Mouse (Mus musculus): ENCODE results near the gene Cfap99. TPM values are rescaled to one million over a fixed set of nuclear protein-coding genes. Genes with fewer than 3 reads are reported as not detected.

The Cfap99 gene
- polyA plus RNA-seq (2017; shearing (Covaris generic)), result not detected

DNA sequence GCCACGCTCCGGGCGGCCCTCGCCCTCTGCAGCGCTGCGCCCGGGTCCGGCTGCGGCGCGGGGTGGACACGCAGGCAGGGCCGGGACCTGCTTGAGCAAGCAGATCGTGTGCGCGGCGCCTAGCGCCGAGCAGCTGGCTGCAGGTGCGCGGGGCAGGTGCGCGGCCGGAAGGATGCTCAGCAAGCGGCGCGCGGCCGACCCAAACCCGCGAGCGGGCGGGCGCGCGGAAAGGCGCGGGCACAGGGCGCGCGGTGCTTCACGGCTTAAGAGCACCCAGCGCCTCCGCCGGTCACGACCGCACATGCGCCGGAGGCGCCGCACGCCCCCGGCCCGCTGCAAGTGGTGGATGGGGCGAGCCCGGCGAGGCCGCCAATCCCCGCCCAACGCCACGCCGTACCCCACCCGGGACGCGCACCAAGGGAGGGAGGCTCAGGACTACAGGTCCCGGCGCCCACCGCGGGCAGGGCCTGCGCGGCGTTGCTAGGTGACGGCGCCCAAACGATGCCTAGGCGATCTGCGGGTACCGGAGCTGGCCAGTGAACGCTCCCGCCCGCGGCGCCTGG is at the start of gene Cfap99, which contains the start of gene Zfyve28:
Gene Cfap99 (plus strand): TSS at position 447 of the 563 bp plus-strand sequence.
Gene Zfyve28 (minus strand): TSS at position 296 of the 563 bp plus-strand sequence.
- ATAC-seq, result peak; percentile 60

DNA sequence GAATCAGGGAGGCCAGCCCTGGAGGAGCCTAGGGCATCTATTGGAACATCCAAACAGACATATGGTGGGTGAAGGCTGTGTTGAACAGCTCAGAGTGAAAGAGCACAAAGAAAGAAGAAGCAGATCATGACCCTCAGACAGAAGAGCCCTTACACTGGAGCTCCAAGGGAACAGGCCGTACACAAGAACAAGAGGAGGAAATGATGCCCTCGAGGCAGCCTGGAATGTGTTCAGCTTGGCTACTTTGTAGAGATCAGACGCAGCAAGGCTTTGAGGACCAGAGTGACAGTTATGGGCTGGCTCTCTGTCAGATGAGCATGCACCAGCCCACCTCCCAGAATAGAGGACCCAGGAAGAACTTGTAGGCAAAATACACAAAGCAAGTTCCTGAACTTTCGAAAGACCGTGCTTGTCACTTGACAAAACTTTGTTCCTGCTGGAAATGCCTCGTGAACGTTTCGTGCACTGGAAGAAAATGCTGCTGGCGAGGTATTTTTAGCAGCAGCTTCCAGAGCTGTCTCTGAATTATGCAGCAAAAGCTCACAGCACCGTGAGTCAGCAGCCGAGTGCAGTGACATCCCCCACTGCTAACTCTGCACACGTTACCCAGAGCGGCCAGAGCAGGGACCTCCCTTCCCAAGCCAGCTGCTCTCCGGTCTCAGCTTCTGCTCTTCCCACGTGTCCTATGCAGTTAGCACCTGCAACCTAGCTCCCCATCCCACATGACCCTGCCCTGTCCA is 46.0 kb upstream of the Cfap99 start:
- ATAC-seq, result no peak

DNA sequence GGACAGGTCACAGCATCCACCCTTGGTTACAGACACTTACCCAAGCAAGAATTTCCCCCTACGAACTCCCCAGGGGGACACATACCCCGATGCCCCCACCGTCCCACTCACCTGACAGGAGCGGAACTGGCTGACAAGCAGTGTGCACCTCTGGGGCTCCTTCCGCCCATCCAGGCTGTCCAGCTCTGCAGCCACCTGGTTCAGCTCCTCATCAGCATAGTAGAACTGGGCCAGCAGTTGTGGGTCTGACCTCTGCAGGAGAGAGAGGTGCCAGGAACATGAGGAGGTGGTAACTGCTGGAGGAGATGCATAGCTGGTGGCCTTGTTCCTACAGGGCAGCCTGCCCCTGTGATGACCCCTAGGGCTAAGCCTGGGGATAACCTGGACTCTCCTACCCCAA is 45.3 kb upstream of the Cfap99 start:
- ATAC-seq, result no peak

DNA sequence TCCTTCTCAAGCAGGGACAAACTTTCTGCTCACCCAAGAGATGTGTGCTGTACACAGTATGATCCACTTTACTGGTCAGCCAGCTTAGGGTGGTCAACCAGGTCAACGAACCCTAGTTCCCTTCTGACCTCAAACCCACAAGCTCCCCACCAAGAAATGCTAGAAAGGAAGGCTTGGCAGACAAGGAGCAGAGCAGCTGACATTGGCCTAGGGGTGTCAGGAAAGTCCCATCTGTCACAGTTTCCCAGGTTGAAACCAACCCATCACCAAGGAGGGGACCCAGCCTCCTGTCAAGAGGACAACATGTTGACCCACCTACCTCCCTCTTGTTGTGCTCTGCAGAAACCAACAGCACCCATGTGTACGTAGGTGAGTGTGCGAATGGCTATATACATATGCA is 42.0 kb upstream of the Cfap99 start:
- ATAC-seq, result no peak

DNA sequence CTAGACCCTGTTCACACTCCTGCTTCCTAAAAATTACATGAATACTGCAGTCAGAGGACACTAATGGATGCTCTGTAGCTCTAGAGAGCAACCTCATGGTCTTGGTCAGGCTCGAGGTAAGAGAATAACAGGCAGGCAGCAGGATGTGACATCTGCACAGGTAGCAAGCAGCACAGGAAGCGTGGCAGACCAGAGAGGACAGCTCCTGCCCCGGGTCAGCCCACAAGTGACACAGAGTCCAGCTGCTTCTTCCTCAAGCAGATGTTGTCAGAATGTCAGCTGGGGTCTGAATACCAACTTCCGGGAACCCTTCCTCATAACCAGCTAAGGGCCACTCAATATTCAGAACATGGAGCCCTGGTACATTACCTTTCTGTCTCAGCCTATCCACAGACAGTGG is 39.3 kb upstream of the Cfap99 start:
- peak; percentile 23 for ATAC-seq

DNA sequence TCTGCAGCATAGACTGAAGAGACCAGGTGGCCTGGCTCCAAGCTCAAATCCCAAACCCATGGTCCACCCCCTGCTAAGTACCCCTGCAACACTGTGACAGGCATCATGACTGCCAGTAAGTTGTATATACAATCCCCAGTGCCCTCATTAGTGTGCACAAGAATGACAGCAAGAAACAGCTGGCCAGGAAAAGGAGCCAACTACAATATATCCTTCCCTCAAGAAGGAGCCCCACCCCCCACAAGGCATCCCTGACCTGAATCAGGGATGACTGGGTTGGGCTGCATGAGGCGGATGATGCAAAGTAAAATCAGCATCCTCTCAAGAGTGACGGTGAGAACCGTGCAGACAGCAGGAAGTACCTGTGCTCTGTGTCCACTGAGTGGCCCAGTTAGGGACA is 38.3 kb upstream of the Cfap99 start:
- no peak for ATAC-seq

DNA sequence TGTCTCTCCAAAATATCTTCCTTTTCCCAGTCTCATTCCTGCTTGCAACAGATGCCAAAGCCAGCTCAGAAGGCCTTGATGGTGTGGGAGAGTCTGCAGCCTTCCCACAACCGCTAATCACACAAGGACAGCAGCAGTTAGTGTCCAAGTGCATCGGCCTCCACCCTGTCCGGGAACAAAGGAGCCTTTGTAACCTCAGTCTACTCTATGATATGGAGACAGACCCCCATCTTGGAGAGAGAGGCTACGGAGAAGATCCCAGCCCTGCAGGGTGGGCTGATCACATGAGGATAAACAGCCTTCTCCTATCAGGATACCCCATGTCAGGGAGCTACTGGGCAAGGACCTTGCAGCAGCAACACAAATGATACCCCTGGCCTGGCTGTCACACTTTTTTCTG is 36.6 kb upstream of the Cfap99 start:
- no peak for ATAC-seq

DNA sequence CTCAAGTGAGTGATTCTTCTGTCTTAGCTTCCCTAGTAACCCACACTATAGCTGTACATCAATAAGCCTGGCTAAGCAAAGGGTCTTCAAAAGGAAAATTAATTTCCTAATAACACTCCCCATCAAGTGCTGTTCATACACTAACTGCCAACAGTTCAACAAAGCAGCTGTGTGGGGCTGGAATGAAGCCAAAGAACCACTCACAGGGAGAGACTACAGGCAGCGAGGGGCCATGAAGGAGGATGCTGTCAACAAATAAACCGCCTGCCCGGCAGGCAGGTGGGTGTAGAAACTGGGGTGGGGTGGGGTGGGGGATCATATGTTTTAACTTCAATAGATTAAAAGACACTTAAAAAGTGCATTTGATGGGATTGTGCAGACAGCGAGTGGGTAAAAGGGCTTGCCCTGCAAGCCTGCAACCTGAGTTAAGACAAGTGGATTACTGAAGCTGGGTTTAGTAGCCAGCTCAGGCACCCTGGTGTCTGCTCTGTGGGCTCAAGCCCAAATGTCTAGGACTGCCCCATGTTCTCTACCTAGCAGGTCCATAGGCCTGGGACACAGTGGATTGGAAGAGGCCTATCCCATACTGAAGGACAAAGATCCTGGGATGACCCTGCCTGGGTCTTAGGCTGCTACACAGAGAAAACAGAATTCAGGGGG is 36.0 kb upstream of the Cfap99 start:
- no peak for ATAC-seq

DNA sequence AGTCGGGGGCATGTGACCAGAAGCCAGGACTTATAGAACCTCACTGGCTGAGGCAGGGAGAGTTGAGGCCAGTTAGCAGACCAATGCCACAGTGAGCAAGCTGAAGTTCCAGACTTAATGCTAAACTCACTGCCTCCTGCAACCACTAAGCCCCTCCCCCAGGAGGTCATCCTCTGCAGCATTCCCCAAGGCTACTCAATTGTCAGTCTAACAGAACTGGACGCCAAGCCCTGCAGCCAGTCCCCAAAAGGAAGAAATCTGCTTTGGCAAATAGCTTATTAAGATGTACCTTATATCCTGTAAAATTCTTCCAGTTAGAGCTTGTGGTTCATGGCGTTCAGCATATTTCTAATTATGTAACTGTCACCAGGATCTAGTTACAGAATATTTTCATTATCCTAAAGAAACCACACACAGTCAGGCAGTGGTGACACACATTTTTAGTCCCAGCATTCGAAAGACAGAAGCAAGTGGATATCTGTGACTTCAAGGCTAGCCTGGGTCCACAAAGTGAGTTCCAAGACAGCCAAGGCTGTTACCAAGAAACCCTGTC is 35.4 kb upstream of the Cfap99 start:
- no peak for ATAC-seq

DNA sequence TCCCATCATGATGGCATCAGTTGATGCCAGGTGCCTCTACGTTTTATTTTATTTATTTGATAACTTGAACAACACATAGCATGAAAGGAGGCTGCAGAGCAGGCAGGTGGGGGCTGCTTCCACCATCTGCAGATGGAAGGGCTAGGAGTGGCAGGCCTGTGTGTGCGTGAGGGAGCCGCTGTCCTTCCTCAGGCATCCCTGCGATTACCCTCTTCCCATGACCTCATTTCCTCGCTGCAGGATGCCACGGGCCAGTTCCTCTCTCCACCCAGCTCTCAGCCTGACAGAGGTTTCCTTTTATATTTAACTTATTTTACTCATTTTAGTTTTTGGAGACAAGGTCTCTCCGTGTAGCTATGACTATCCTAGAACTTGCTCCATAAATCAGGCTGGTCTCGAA is 34.1 kb upstream of the Cfap99 start:
- no peak for ATAC-seq

DNA sequence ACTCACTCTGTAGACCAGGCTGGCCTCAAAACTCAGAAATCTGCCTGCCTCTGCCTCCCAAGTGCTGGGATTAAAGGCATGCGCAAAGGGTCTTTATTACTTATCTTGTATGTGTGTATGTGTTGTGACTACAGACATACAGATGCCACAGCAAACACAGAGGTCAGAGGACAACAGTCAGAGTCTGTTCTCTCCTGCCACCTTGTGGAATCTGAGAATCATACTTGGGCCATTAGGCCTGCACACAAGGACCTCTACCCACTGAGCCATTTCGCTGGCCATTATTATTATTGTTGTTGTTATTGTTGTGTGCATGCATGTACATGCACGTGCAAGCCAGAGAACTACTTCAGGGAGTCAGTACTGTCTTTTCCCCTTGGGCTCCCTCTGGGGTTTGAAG is 33.2 kb upstream of the Cfap99 start:
- ATAC-seq, result peak; percentile 32

DNA sequence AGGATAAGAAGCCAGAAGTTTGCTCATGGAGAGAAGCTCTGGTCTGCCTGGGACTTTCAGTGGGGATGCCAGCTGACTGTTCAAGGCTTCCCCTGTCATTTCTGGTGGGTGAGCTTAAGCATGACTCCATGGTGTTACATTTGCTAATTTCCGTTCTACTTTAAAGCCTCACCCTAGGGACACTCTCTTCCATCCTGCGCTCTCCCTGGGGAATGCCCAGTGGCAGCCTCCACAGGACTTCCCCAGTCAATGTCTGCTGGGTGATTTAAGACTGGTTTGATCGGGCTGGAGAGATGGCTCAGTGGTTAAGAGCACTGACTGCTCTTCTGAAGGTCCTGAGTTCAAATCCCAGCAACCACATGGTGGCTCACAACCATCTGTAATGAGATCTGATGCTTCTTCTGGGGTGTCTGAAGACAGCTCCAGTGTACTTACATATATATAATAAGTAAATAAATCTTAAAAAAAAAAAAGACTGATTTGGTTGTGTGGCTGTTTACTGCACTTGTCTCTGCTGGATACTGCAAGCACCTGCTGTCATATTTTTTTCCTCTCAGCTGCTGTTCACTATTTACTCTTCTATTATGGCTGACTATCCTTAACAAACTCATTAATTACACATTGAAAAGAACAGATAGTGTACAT is 29.1 kb upstream of the Cfap99 start:
- ATAC-seq, result no peak

DNA sequence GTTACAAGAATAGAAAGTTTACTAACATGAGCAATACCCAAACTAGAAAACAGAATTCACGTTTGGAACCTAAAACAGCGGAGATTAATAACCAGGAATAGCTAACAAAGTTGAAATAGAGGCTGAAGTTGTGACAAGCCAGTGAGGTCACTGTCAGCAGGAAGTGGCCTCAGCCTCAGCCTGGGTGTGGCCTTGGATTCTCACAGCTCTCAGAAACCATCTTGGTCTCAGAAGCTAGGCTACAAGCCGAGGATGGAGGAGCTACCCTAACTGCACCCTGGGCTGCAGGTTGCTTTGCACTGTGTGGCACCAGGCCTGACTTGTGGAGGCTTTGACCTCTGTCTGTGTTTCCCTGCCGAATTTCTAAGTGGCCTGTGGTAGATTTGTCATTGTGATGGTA is 22.3 kb upstream of the Cfap99 start:
- ATAC-seq, result no peak

DNA sequence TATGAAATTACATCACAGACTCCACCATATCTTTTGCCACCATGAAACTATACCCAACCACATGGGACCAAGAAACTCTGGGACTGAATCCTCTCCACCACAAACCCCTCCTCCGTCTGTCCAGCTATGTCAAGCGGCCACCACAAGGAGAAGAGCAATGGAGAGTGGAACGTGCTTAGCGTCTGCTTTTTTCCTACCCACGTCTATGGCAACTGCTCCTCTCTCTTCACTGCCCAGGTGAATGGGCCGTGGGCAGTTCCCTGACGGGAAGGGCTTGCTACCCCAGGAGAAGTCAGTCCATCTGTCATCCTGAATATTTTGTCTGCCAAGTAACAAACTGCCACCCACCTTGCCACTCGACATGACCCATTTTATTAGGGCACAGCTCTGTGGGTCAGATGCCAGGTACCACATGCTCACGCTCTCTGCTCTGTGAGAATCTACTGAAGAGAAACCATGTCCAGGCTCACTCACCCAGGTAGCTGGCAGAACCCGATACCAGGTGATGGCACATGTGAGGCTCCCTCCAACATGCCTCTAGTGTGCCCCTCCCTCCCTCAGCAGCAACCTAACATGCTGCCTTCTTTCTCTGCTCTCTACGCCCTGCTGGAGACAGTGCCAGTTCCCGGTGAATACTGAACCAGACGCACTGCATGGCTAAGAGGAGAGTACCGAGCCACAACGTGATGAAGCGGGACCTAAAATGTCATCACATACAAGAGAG is 19.0 kb upstream of the Cfap99 start:
- ATAC-seq, result no peak

DNA sequence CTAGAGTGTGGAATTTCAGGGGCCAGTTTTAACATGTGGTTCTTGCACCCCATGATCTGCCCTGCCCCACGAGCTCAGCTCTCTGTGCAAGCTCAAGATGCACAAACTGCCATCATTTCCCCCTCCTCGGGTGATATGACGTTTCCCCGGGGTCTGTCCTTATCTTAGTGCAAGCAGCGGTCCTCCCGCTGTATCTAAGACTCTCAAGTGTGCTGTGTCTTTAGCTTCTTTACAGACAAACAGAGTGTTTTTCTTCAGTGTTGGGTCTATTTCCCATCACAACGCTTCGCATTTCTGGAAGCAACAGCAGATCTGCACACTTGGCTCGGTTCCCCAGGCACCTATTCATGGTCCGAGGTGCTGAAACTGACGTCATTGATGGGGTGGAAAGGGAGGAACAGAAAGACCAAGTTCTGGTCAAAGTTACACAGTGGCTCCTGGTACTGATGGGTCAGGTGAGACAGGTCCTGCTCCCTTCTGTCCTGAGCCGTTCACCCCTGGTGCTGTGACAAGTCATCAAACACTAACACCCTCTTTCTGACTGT is 18.4 kb upstream of the Cfap99 start:
- no peak for ATAC-seq

DNA sequence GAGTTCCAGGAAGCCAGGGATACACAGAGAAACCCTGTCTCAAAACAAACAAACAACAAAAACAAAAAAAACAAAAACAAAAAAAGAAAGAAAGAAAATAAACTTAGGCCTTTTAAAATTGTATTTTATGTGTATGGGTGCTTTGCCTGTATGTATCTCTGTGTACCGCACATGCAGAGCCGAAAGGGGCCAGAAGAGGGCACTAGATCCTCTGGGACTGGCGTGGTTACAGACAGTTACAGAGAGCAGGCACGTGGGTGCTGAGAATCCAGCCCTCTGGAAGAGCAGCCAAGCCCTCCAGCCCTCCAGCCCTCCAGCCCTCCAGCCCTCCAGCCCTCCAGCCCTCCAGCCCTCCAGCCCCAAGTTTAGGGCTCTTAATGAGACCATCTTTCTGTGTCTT is 16.7 kb upstream of the Cfap99 start:
- no peak for ATAC-seq

DNA sequence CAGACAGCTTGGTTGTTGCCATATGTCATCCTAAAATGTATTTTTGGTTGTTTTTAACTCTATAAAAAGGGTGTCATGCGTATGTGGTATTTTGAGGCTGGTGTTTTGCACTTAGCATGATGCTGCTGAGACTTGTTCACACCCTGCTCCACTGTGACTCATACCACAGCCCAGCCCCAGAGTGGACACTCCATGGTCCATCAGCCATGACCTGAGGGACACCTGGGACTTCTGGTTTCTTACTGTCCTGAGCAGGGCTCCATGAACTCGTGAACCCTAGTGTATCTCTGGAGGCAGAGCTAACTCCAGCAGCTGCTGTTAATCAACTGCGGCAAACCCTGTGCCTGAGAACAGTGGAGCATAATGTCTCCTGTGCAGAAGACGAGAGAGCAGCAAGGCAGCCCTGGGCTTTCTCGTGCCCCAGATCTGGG is 15.1 kb upstream of the Cfap99 start:
- no peak for ATAC-seq

DNA sequence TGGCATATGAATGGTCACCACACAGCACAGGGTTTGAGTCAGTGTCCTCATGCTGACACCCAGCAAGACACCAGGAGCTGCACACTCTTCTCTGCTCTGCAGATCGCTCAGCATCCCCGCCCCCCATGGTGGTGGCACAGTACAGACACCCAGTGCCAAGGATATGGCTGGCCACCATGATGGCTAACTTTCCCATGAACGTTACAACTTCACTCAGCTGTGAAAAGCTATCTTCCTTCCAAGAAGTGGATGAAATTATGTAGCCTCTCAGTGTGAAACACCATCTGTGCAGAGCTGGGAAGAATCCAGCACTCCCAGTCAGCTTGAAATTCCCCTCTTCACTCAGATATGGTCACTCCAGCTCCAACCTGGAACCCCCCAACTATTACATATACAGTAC is 14.1 kb upstream of the Cfap99 start:
- ATAC-seq, result no peak

DNA sequence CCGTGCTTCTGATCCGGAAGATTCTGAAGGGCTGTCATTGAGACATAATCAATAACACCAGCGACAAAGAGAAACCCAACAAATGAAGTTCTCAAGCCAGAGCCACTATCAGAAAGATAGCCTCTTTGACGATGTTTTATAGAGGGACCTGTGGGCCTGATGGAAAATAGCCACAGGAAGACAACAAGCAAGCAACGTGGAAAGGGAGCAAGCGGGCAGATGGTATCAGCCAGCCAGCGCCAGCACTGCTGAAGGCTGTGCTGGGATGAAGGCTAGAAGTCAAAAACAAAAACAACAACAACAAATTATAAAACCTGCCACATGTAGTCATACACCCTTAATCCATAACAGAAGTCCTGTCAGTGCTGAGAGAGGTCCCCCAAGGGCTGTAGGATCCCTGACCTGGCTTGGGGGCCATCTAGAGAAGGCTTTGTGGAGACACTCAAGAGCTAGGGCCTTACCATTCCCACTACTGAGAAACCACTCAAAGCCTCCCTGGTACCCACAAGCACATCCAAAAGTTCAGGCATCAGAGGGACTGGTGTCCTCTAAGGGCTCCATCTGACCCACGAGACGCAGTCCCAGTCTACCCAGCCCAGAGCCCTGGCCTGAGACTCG is 13.6 kb upstream of the Cfap99 start:
- ATAC-seq, result no peak

DNA sequence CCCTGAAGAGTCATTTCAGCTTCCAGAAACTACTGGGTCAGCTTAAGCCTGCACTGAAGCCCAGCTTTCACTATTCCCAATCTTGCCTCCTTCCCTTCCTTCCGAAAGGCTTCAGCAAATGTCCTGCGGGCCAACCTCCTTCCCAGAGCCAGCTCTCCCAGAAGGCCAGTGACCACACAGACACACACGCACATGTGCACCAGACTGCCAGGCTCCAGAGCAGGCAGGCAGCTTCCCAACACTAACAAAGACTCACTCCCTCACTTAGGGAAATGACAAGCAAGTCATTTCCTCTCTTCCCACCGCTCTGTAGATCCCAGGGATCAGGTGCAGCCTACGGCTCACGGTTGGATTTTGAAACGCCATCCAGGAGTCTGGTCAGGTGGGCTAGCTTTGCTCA is 12.2 kb upstream of the Cfap99 start:
- ATAC-seq, result no peak

DNA sequence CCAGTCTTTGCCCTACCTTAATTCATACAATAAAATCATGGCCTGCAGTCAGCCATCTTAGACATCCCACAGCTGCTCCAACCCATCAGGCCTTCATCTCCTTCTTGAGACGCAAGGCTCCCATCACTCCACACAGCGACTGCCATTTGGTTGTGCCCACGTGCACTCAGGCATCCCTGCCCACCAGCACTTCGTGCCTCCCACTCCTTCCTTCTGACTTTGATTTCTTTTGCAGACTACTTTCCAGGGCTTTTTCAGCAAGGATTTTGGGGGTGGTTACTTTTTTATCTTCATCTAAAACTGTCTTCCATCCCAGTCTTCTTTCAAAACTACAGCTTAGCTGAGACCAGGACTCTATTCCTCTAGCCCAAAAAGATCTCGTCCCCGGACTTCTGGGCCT is 11.7 kb upstream of the Cfap99 start:
- no peak for ATAC-seq

DNA sequence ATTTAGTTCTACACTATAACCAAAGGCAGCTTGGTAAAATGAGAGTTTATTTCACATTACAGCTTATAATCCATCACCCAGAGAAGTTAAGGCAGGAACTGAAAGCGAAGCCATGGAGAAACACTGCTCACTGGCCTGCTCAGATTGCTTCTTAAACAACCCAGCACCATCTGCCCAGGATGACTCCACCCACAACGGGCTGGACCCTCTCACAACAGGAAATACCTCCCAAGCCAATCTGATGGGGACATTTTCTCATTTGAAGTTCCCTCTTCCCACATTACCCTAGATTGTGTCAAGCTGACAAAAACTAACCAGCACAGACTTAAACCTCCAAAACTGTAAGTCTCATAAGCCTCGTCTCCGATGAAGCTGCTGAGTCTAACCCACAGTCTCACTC is 10.3 kb upstream of the Cfap99 start:
- ATAC-seq, result no peak
